Mouse (Mus musculus) forebrain, embryonic 14.5 days (tissue): ENCODE data around the gene Gm10277. TPM values are rescaled to one million over a fixed set of nuclear protein-coding genes. Genes with fewer than 3 reads are reported as not detected.
A peak's percentile ranks its signal among the peaks of the same experiment; 100 is the strongest.

ENCODE experiments used
- ATAC-seq: fragments of 200-750 bp; cut with Nextera tagmentation; 2 replicates; pipeline ENCODE4 v1.8.0; 2017; ENCODE audit warnings: mild to moderate bottlenecking, moderate library complexity
- DNase-seq: peaks from one replicate; pipeline ENCODE4 v3.0.0-alpha.2; 2015; ENCODE audit warnings: low spot score
- H3K27ac ChIP-seq: fragments of 300-500 bp; sonication (generic); 2 replicates; pipeline ENCODE4 v1.5.1; 2014; ENCODE audit warnings: low read depth, mild to moderate bottlenecking, control low read depth, low read length, moderate library complexity
- H3K27me3 ChIP-seq: fragments of 300-500 bp; sonication (generic); replicated peaks from 2 replicates; pipeline ENCODE4 v1.6.1; 2014; ENCODE audit warnings: low read length, control low read depth, mixed read lengths; ENCODE audit not compliant: control insufficient read depth, insufficient read depth
- H3K36me3 ChIP-seq: fragments of 300-500 bp; sonication (generic); 2 replicates; pipeline ENCODE4 v1.6.1; 2014; ENCODE audit warnings: low read length, control low read depth; ENCODE audit not compliant: control insufficient read depth, insufficient read depth
- H3K4me1 ChIP-seq: fragments of 300-500 bp; sonication (generic); 2 replicates; pipeline ENCODE4 v1.6.1; 2014; ENCODE audit warnings: antibody characterized with exemption, low read length, control low read depth; ENCODE audit not compliant: control insufficient read depth, insufficient read depth
- H3K4me2 ChIP-seq: fragments of 300-500 bp; sonication (generic); 2 replicates; pipeline ENCODE4 v1.6.1; 2014; ENCODE audit warnings: mild to moderate bottlenecking, control low read depth, low read length
- H3K4me3 ChIP-seq: fragments of 300-500 bp; sonication (generic); 2 replicates; pipeline ENCODE4 v1.5.1; 2014; ENCODE audit warnings: low read depth, low read length, control low read depth
- H3K9ac ChIP-seq: fragments of 300-500 bp; sonication (generic); 2 replicates; pipeline ENCODE4 v1.6.1; 2014; ENCODE audit warnings: mild to moderate bottlenecking, low read length, control low read depth, moderate library complexity
- H3K9me3 ChIP-seq: fragments of 300-500 bp; sonication (generic); replicated peaks from 2 replicates; pipeline ENCODE4 v1.6.1; 2016; ENCODE audit warnings: low read length, control low read depth, mixed read lengths; ENCODE audit not compliant: control insufficient read depth
- WGBS: fragments of 180-500 bp; shearing (Covaris S2); extraction: QIAGEN DNeasy Blood & Tissue Kit; methylation state at CpG from one replicate; pipeline ENCODE4 v1.1.7; 2014; 5-methylcytosine and 5-hydroxymethylcytosine counted together
- polyA plus RNA-seq: library from polyadenylated mRNA; unstranded; fragments of >200 nt; fragmentation: Nextera tagmentation; extraction: Ambion mirVana; gene quantifications from 2 replicates; pipeline ENCODE4 v1.2.1, GENCODE M21; 2014

Gm10277 gene
- polyA plus RNA-seq, 1 experiment from 2014 or later, result 0.55 TPM

- H3K9ac ChIP-seq, result peak overlapping the region; percentile 21; the same call in 1 of the 2 replicates
Observed at GRCm38 (mm10) chr11:77783747-77784646, 3.5 kb downstream of the Gm10277 start.

GRCm38 (mm10) chr11:77783211-77783746 lies 4.3 kb downstream of the Gm10277 start:
- no peaks in the 10 kb centered on the region for H3K27me3 ChIP-seq
- H3K4me2 ChIP-seq, result no peak overlapping the region
- 0 out of 2 replicates have a peak overlapping the region, but pooled peaks have one; percentile 39 for H3K27ac ChIP-seq
- H3K4me3 ChIP-seq, result no peak overlapping the region
- ATAC-seq (no peak), DNase-seq (no peak)
- H3K4me1 ChIP-seq, result peaks cover 27% of the 10 kb centered on the region
- H3K9me3 ChIP-seq, result no peaks in the 10 kb centered on the region
- no peak overlapping the region; the same call in 1 of the 2 replicates for H3K9ac ChIP-seq
- WGBS, result 71% methylated on average over 10 of the region's 10 CpGs
- peaks cover 16% of the 10 kb centered on the region for H3K36me3 ChIP-seq

More at GRCm38 (mm10) chr11:77783747-77784646, 3.5 kb downstream of the Gm10277 start:
- DNase-seq (no peak), ATAC-seq (no peak)
- peaks cover 27% of the 10 kb centered on the region for H3K4me1 ChIP-seq
- no peaks in the 10 kb centered on the region for H3K27me3 ChIP-seq
- H3K9me3 ChIP-seq, result no peaks in the 10 kb centered on the region
- H3K36me3 ChIP-seq, result peaks cover 9% of the 10 kb centered on the region; the same call in 1 of the 2 replicates
- H3K4me2 ChIP-seq, result no peak overlapping the region
- H3K4me3 ChIP-seq, result no peak overlapping the region
- 63% methylated on average over 18 of the region's 18 CpGs for WGBS
- H3K27ac ChIP-seq, result peak overlapping the region; percentile 39; the same call in 1 of the 2 replicates

GRCm38 (mm10) chr11:77782104-77782815 lies 5.3 kb downstream of the Gm10277 start:
- Histone ChIP-seq H3K9me3 (no peaks in the 10 kb centered on the region), H3K27me3 (no peaks in the 10 kb centered on the region), H3K9ac (no peak overlapping the region), H3K36me3 (peaks cover 26% of the 10 kb centered on the region), H3K27ac (no peak overlapping the region), H3K4me2 (no peak overlapping the region), H3K4me3 (no peak overlapping the region), H3K4me1 (peaks cover 27% of the 10 kb centered on the region)
- DNase-seq (no peak), ATAC-seq (no peak)
- 91% methylated on average over 7 of the region's 7 CpGs for WGBS

GRCm38 (mm10) chr11:77781088-77781487 lies 6.5 kb downstream of the Gm10277 start:
- H3K9ac ChIP-seq, result no peak overlapping the region
- 90% methylated on average over 7 of the region's 7 CpGs for WGBS
- H3K4me1 ChIP-seq, result peaks cover 21% of the 10 kb centered on the region
- no peaks in the 10 kb centered on the region for H3K9me3 ChIP-seq
- no peak overlapping the region for H3K27ac ChIP-seq
- peaks cover 28% of the 10 kb centered on the region for H3K36me3 ChIP-seq
- ATAC-seq, result no peak
- no peaks in the 10 kb centered on the region for H3K27me3 ChIP-seq
- no peak overlapping the region for H3K4me3 ChIP-seq
- no peak overlapping the region for H3K4me2 ChIP-seq
- no peak for DNase-seq

DNA sequence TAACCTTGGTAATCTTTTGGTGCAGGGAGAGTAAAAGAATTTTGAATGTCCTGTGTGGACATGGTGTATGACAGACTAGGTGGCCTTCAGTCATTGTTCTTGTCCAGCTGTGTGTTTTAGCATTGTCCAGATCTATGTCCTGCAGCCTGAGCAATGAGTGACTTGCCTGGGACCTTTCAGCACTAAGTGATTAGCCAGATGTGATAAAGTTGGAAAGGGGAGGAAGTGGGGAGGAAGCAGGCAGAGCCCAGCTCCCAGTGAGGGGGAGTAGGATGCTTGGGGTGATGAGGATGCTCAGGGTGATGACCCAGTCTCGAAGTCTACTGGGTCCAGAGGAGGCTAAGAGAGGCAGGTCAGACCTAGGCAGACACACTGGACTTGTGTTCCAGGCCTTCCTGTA lies 8.3 kb downstream of the Gm10277 start:
- no peak overlapping the region for H3K4me2 ChIP-seq
- 82% methylated on average over 1 of the region's 1 CpGs for WGBS
- H3K9ac ChIP-seq, result no peak overlapping the region
- ATAC-seq (no peak), DNase-seq (no peak)
- peaks cover 28% of the 10 kb centered on the region for H3K36me3 ChIP-seq
- no peaks in the 10 kb centered on the region for H3K27me3 ChIP-seq
- H3K27ac ChIP-seq, result no peak overlapping the region
- peaks cover 8% of the 10 kb centered on the region for H3K4me1 ChIP-seq
- H3K9me3 ChIP-seq, result no peaks in the 10 kb centered on the region
- no peak overlapping the region for H3K4me3 ChIP-seq

DNA sequence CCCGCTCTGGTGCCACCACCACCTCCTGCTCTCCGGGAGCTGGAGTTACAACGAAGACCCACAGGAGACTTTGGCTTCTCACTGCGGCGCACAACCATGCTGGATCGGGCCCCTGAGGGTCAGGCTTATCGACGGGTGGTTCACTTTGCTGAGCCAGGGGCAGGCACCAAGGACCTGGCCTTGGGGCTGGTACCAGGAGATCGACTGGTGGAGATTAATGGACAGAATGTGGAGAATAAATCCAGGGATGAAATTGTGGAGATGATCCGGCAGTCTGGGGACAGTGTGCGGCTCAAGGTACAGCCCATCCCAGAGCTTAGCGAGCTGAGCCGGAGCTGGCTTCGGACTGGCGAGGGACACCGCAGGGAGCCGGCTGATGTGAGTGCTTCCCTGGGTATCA lies 9.6 kb downstream of the Gm10277 start:
- H3K27me3 ChIP-seq, result no peaks in the 10 kb centered on the region
- H3K9ac ChIP-seq, result no peak overlapping the region
- no peak overlapping the region for H3K4me3 ChIP-seq
- no peak overlapping the region for H3K4me2 ChIP-seq
- no peak for DNase-seq
- WGBS, result 94% methylated on average over 17 of the region's 17 CpGs
- H3K4me1 ChIP-seq, result no peaks in the 10 kb centered on the region; the same call in 1 of the 2 replicates
- H3K36me3 ChIP-seq, result peaks cover 28% of the 10 kb centered on the region
- H3K27ac ChIP-seq, result no peak overlapping the region
- no peaks in the 10 kb centered on the region for H3K9me3 ChIP-seq
- ATAC-seq, result no peak

- Histone ChIP-seq H3K4me3 (no peak overlapping the region), H3K9me3 (no peaks in the 10 kb centered on the region), H3K4me1 (no peaks in the 10 kb centered on the region; the same call in 1 of the 2 replicates), H3K9ac (no peak overlapping the region), H3K27ac (no peak overlapping the region), H3K36me3 (peaks cover 28% of the 10 kb centered on the region), H3K4me2 (no peak overlapping the region), H3K27me3 (no peaks in the 10 kb centered on the region)
- WGBS, result 95% methylated on average over 17 of the region's 17 CpGs
- no peak for ATAC-seq
- no peak for DNase-seq
Observed at GRCm38 (mm10) chr11:77777436-77777835, 10.1 kb downstream of the Gm10277 start.

DNA sequence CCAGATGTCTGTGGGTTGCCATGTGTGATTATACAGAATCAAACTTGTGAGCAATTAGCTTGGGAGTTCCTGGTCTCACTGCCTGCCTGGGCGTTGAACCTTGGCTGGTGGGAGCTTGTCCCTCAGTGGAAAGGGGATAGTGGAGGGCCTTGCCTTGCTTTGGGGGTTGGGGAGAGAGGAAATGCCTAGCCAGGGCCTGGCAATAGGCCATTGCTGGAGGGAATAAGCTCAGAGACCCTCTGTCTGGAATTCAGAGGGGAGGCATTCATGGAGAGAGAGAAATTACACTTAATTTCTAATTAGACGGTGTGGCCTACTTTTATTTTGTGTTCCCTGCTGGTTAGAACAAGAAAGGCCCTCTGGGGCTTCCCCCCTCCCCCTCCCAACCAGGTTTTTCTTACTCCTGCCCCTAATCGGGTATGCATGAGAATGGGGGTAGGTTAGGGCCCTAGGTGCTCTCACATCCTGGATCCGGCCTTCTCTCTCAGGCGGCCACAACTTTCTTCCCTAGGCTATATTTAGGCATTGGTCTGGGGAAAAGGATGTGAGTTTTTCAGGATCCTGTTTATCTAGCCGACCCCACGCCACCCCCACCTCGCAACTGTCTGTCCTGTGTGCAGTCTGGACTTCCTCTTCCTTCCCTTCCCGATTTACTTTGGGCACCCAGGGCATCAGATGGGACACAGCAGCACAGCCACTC lies 11.7 kb downstream of the Gm10277 start:
- peak overlapping the region; percentile 27; the same call in 1 of the 2 replicates for H3K27ac ChIP-seq
- ATAC-seq, result peak; percentile 60; the same call in 1 of the 2 replicates
- peaks cover 28% of the 10 kb centered on the region for H3K36me3 ChIP-seq
- DNase-seq, result peak; percentile 74
- H3K4me3 ChIP-seq, result no peak overlapping the region
- H3K9ac ChIP-seq, result no peak overlapping the region
- no peak overlapping the region for H3K4me2 ChIP-seq
- WGBS, result 34% methylated on average over 9 of the region's 9 CpGs
- H3K27me3 ChIP-seq, result no peaks in the 10 kb centered on the region
- no peaks in the 10 kb centered on the region for H3K9me3 ChIP-seq
- no peaks in the 10 kb centered on the region; the same call in 1 of the 2 replicates for H3K4me1 ChIP-seq
